Mouse (Mus musculus) stomach, postnatal 0 days (tissue): ENCODE data around the gene Nrp2. TPM values are rescaled to one million over a fixed set of nuclear protein-coding genes. Genes with fewer than 3 reads are reported as not detected.

Experiments
- ATAC-seq: fragments of 200-750 bp; cut with Nextera tagmentation; 2 replicates; pipeline ENCODE4 v1.8.0; 2017; ENCODE audit not compliant: low FRiP score, low TSS enrichment
- DNase-seq: peaks from one replicate; pipeline ENCODE4 v3.0.0-alpha.2; 2016; ENCODE audit warnings: low spot score
- H3K27ac ChIP-seq: fragments of 300-500 bp; sonication (generic); replicated peaks from 2 replicates; pipeline ENCODE4 v1.5.1; 2014; ENCODE audit warnings: mild to moderate bottlenecking, control low read depth
- H3K27me3 ChIP-seq: fragments of 300-500 bp; sonication (generic); 2 replicates; pipeline ENCODE4 v1.6.1; 2014; ENCODE audit warnings: low read length; ENCODE audit not compliant: control insufficient read depth, insufficient read depth
- H3K36me3 ChIP-seq: fragments of 300-500 bp; sonication (generic); 2 replicates; pipeline ENCODE4 v1.6.1; 2014; ENCODE audit warnings: low read length, mixed read lengths; ENCODE audit not compliant: control insufficient read depth, insufficient read depth
- H3K4me1 ChIP-seq: fragments of 300-500 bp; sonication (generic); replicated peaks from 2 replicates; pipeline ENCODE4 v1.6.1; 2014; ENCODE audit warnings: antibody characterized with exemption; ENCODE audit not compliant: control insufficient read depth, insufficient read depth
- H3K4me2 ChIP-seq: fragments of 300-500 bp; sonication (generic); replicated peaks from 2 replicates; pipeline ENCODE4 v1.6.1; 2014; ENCODE audit warnings: low read depth, mild to moderate bottlenecking, control low read depth, moderate library complexity
- H3K4me3 ChIP-seq: fragments of 300-500 bp; sonication (generic); 2 replicates; pipeline ENCODE4 v1.5.1; 2014; ENCODE audit warnings: low read depth, low read length, control low read depth
- H3K9ac ChIP-seq: fragments of 300-500 bp; sonication (generic); 2 replicates; pipeline ENCODE4 v1.6.1; 2014; ENCODE audit warnings: mild to moderate bottlenecking, low read length, control low read depth, mixed read lengths
- H3K9me3 ChIP-seq: fragments of 300-500 bp; sonication (generic); 2 replicates; pipeline ENCODE4 v1.6.1; 2016; ENCODE audit warnings: low read length; ENCODE audit not compliant: control insufficient read depth
- CTCF ChIP-seq: IDR thresholded peaks from 2 replicates; pipeline ENCODE4 v1.5.1; 2016; ENCODE audit warnings: antibody characterized with exemption, low read depth, mild to moderate bottlenecking, moderate library complexity
- EP300 ChIP-seq: optimal IDR thresholded peaks from 2 replicates; pipeline ENCODE3; 2016; ENCODE audit warnings: antibody characterized with exemption
- WGBS: fragments of 180-500 bp; shearing (Covaris S2); extraction: QIAGEN DNeasy Blood & Tissue Kit; methylation state at CpG from one replicate; pipeline ENCODE4 v1.1.7; 2014; 5-methylcytosine and 5-hydroxymethylcytosine counted together
- polyA plus RNA-seq: library from polyadenylated mRNA; unstranded; fragments of >200 nt; fragmentation: Nextera tagmentation; extraction: Ambion mirVana; gene quantifications from 2 replicates; pipeline ENCODE4 v1.2.1, GENCODE M21; 2015

The Nrp2 gene
- polyA plus RNA-seq, 1 experiment from 2014 or later = 10.2 TPM

DNA sequence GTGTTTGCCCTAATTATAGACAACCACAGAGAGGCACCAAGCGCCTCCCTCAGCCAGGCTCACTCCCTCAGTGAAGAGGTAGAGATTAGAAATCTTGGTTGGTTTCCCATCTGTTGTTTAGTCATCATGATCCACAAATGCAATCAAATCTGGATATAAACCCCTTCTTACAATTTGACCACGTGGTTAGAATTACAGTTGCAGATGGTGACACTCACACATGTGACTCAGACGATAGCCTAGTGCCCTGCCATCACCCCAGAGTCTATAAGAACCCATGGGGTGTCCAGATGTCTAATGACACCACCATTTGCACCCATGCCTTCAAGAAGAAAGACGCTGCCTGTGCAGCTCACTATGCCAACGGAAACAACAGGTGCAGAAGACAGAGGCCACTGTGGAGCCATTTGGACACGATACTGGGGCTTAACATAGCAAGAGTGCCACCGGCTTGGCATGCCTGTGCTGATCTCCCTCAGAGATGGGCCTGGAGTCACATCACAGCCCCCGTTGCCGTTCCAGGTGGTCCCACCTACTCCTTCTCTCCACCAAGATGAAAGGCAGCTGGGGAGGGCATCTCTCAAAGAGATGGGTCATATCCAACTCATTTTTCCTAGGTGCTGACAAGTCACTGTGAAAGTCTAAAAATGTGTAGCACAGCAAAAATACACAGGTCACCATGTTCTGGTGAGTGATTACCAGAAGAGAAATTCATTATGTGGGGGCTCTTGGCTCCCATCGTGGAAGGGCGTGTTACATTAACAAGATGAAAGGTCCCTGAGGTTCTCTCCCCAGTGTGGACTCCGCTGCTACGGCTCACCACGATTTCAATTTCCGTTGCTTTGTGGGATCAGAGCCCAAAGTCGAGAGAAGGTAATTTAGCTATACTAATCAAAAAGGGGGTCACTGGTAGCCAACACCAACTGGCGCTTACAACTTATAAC is 123.0 kb downstream of the Nrp2 start:
- DNase-seq (no peak), ATAC-seq (no peak)
- H3K4me2 ChIP-seq = no peak overlapping the region
- no peak overlapping the region for H3K4me3 ChIP-seq
- H3K4me1 ChIP-seq = no peaks in the 10 kb centered on the region; the same call in 1 of the 2 replicates
- no peak for TF ChIP-seq CTCF
- TF ChIP-seq EP300 = no peak
- H3K27ac ChIP-seq = no peak overlapping the region
- H3K9me3 ChIP-seq = no peaks in the 10 kb centered on the region
- H3K27me3 ChIP-seq = no peaks in the 10 kb centered on the region
- 76% methylated on average over 17 of the region's 17 CpGs for WGBS
- H3K36me3 ChIP-seq = no peaks in the 10 kb centered on the region
- H3K9ac ChIP-seq = no peak overlapping the region

GRCm38 (mm10) chr1:62827316-62827715 is 124.2 kb downstream of the Nrp2 start:
- no peak for TF ChIP-seq CTCF
- TF ChIP-seq EP300 = no peak
- no peak for ATAC-seq
- 65% methylated on average over 10 of the region's 10 CpGs for WGBS
- Histone ChIP-seq H3K9ac (no peak overlapping the region), H3K27ac (no peak overlapping the region), H3K4me2 (no peak overlapping the region), H3K4me3 (no peak overlapping the region), H3K27me3 (no peaks in the 10 kb centered on the region), H3K4me1 (no peaks in the 10 kb centered on the region), H3K9me3 (no peaks in the 10 kb centered on the region), H3K36me3 (no peaks in the 10 kb centered on the region)
- no peak for DNase-seq

GRCm38 (mm10) chr1:62828156-62828555 is 125.1 kb downstream of the Nrp2 start:
- Histone ChIP-seq H3K27me3 (no peaks in the 10 kb centered on the region), H3K4me3 (no peak overlapping the region), H3K4me2 (no peak overlapping the region), H3K9me3 (no peaks in the 10 kb centered on the region), H3K27ac (no peak overlapping the region), H3K36me3 (no peaks in the 10 kb centered on the region), H3K4me1 (no peaks in the 10 kb centered on the region), H3K9ac (no peak overlapping the region)
- ATAC-seq (no peak), DNase-seq (no peak)
- 60% methylated on average over 4 of the region's 4 CpGs for WGBS
- no peak for TF ChIP-seq EP300
- TF ChIP-seq CTCF = no peak

- Histone ChIP-seq H3K4me3 (no peak overlapping the region), H3K4me2 (no peak overlapping the region), H3K36me3 (no peaks in the 10 kb centered on the region), H3K27me3 (no peaks in the 10 kb centered on the region), H3K27ac (no peak overlapping the region), H3K9me3 (no peaks in the 10 kb centered on the region), H3K9ac (no peak overlapping the region), H3K4me1 (no peaks in the 10 kb centered on the region)
- ATAC-seq (no peak), DNase-seq (no peak)
- WGBS = 76% methylated on average over 4 of the region's 4 CpGs
- no peak for TF ChIP-seq CTCF
- TF ChIP-seq EP300 = no peak
Observed at GRCm38 (mm10) chr1:62829690-62830417, 126.8 kb downstream of the Nrp2 start.

DNA sequence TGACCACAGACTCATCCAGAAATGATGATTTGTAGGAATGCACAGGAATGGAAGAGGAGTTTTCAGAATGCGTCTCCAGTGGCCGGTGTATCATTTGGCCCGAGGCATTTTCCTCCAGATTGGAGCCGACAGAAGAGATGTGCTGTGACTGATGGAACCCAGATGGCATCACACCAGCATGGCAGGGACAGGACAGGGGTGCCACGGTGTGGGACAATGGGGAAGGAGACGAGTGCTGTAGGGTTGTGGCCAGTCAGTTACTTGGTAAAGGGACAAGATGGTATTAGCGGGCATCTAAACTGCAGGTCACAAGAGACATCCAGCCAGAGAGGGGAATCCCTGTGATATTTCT is 127.3 kb downstream of the Nrp2 start:
- H3K27me3 ChIP-seq = no peaks in the 10 kb centered on the region
- no peaks in the 10 kb centered on the region for H3K4me1 ChIP-seq
- 66% methylated on average over 7 of the region's 7 CpGs for WGBS
- H3K27ac ChIP-seq = no peak overlapping the region
- TF ChIP-seq CTCF = no peak
- TF ChIP-seq EP300 = no peak
- H3K36me3 ChIP-seq = no peaks in the 10 kb centered on the region
- H3K4me2 ChIP-seq = no peak overlapping the region
- no peak overlapping the region for H3K9ac ChIP-seq
- H3K9me3 ChIP-seq = no peaks in the 10 kb centered on the region
- no peak overlapping the region for H3K4me3 ChIP-seq
- ATAC-seq (no peak), DNase-seq (no peak)
